Mouse (Mus musculus): Measurements from ENCODE around the gene Nfix.

- TF ChIP-seq EP300 (IDR thresholded peaks at IDR 0.05; ENCODE audit: insufficient read depth, low read depth, low read length): no peak
- no peak for TF ChIP-seq CTCF (IDR thresholded peaks at IDR 0.05; ENCODE audit: low read depth, low read length)
Measured at GRCm38 (mm10) chr8:84822723-84823122, 22.6 kb upstream of the Nfix start, which contains the start of gene Dand5.

Measured in ES-Bruce4 (cell line).